Mouse (Mus musculus) spleen, adult 18-20 months (tissue): ENCODE measurements around the gene Gm17416.
A peak's percentile ranks its signal among the peaks of the same experiment; 100 is the strongest.

Source experiments
- DNase-seq, 2 experiments: peaks; one replicate each; pipeline ENCODE4 v3.0.0; 2022; ENCODE audit warnings: mixed read lengths in 2 of 2

Gene Gm17416

GRCm38 (mm10) chr2:152569038-152569437, at the start of gene Gm17416:
Gm17416 (plus strand) TSS chr2:152569338.
- DNase-seq, result no peak

GRCm38 (mm10) chr2:152539944-152540710, 29.0 kb upstream of the Gm17416 start, which contains the start of gene Defb29:
Defb29 (minus strand) TSS chr2:152540098.
- no peak for DNase-seq

- DNase-seq, result no peak
These were observed 27.2 kb upstream of the Gm17416 start for GRCm38 (mm10) chr2:152541979-152542378.

GRCm38 (mm10) chr2:152542897-152543296, 26.2 kb upstream of the Gm17416 start:
- no peak for DNase-seq

GRCm38 (mm10) chr2:152543478-152543877, 25.7 kb upstream of the Gm17416 start:
- no peak for DNase-seq

GRCm38 (mm10) chr2:152544691-152545090, 24.4 kb upstream of the Gm17416 start:
- DNase-seq, result no peak

DNA sequence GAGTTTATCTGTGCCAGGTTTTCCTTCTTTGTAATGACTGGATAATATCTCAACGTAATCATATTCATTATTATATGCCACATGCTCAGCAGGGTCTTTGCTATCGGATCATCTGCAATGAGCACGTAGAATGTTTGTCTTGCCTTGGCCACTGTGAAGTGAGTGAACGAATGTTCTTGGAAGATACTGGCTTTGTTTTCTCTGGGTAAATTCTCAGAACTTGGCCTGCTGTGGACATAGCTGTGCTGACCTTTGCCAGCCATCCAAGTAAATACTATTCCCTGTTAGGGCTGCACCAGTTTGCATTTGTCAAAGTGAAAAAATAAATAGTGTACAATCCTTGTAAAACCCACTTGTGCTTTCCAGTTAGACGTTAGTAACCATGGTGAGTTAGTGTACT, 21.0 kb upstream of the Gm17416 start:
- no peak for DNase-seq

DNA sequence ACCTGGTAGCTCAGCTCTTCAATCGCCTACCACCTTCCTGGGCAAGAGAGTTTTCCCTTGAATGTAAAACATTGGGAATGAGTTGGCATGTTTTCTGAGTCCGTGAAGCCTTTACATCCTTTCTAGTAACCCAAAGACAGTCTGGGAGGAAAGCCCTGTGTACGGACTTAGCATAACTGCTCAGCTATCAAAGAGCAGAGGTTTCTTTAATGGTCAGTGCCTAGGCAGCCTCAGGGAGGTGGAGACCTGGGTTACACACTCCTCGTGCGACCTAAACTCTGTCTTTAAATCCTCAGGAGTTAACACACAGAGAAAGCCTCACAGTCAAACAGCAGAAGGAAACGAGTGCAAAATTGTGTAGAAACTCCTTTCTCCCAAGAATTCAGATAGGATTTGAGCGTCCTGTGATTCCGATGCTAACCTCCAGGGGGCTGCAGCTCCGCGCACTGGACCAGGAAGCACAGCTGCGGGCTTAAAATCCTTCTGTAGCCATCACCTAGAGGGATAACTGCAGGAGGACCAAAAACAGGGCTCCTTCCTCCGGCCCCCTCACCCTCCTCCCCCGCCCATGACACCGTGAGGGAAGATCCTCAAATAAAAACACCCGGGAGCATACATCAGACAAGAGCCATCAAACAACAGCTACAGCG, 15.2 kb upstream of the Gm17416 start:
- DNase-seq, result peak in 1 of 2 experiments; percentile 15

DNA sequence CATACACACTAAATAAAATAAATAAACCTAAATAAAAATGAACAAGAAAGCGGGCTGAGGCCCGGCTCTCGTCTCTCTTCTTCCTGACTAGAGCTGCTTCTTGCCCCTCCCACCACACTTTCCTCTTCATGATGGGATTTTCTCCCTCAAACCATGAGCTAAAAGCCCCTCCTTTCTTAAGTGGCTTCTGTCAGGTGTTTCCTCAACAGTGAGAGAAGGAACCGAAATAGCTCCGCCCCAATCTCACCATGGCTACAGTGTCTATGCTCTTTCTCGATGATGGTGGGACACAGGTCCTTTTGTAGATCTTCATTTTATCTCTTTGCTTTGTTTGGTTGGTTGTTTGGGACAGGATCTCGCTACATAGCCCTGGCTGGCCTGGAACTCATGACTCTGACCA, 12.5 kb upstream of the Gm17416 start:
- no peak for DNase-seq

DNA sequence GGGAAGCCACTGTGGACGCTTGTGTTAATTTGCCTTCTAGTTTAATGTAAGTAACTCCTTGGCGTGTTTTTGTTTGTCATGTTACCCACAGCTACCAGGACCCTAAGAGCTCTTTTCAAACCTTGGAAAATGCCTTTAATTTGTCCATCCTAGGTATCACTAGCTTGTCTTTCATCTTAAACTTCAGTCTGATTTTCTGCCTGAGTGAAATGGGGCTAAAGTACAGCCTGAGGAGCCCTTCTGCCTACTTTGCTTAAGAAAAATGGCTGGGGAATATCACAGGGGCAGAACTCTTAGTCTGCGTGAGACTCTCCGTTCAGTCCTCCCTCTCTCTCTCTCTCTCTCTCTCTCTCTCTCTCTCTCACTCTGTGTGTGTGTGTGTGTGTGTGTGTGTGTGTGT, 743 bp downstream of the Gm17416 start:
- no peak for DNase-seq

GRCm38 (mm10) chr2:152570313-152570712, 1.2 kb downstream of the Gm17416 start:
- no peak for DNase-seq

DNA sequence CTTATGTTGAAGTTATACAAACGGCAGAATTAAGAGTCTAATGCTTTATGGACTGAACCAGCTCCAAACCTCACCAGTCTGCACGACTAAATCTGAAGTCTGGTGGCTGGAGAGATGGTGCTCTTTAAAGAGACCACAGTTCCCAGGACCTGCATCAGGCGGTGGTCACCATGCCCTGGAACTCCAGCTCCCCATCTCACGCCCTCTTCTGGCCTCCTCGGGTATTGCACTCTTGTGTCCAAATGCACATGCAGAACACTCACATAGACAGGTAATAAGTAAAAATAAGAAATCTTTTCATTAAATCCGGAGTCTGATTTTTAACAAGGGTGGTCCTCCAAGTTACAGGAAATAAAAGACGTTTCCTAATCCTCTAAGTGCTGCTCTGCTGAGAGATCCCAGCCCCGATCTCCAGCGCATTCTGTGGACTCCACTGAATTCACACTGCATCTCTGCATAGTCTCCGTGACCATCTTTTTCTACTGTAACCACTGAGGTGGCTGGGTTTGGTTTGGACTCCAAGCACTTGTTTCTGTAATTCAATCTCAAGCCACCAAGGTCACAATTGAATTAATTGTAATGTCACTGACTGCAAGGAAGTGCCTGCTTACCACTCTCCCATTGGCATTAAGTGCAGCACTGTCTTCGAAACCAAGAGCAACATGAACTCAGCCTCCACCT, 3.1 kb downstream of the Gm17416 start, which contains the start of gene Defb21:
Defb21 (plus strand) TSS at position 631 of the 681 bp plus-strand sequence.
- no peak for DNase-seq

DNA sequence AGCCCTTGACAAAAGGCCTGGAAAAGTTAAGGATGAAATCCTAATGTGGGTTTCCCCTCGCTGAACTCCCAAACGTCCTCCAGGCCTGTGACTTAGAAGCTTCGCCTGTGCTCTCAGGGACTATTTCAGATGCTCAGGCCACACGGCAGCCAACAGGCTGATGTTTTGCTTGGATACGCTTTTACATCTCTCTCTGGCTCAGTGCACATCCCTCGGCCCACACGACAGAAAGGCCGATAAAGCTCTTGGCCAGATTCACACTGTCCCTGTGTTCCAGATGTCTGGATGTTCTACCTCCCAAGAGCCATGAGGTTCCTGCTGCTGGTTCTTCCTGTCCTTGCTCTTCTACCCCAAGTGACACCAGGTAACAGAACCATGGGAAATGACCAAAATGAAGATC, 4.3 kb downstream of the Gm17416 start:
- DNase-seq, result no peak

- DNase-seq, result no peak
These were observed 11.0 kb downstream of the Gm17416 start, which contains the start of gene Defb19 for GRCm38 (mm10) chr2:152580107-152580506. Defb19 (minus strand) TSS chr2:152580312.

DNA sequence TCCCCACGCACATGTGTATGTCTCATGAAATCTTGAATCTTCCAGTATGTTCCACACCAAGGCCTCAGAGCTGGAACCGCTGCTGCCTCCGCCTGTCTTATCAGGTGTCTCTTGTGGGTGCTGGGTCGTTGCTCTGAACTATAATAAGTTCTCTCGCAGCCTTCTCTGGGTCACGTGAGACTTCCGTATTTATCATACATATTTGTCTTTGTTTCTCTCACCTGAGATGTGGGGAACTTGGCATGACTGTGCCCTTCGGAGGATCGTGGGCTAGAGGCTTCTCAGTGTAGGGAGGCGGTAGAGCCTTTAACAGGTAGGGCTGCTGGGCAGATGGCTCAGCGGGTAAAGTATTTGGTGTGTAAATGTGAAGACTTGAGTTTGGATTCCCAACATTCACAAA, 11.5 kb downstream of the Gm17416 start:
- DNase-seq, result no peak

DNA sequence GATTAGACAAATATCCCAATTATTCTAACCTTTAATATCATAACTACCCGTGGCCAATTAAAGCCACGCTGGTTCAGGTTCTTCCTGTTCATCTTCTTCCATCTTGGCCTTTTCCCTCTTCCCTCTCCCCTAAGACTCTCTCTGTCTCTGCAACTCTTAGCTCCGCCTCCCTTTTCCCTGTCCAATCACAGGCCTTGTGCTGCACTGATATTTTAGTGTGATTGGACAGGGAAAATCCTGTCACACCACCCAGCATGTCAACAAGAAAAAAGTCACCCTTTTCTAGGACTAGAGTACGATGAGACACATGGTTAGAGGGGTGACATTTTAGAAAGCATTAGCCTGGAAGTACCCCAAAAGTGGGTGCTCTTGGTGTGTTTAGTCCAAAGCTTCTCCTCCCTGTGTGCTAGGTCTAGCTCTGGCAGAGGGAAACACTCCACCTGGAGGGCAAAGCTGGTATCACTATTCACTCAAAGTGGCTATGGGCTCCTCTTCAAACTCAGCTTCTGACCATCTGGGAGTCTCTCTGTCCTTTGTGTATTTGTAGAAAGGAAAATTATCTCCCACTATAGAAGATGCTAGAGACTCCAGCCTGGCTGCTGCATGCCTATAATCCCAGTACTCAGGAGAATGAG, 17.9 kb downstream of the Gm17416 start:
- no peak for DNase-seq

DNA sequence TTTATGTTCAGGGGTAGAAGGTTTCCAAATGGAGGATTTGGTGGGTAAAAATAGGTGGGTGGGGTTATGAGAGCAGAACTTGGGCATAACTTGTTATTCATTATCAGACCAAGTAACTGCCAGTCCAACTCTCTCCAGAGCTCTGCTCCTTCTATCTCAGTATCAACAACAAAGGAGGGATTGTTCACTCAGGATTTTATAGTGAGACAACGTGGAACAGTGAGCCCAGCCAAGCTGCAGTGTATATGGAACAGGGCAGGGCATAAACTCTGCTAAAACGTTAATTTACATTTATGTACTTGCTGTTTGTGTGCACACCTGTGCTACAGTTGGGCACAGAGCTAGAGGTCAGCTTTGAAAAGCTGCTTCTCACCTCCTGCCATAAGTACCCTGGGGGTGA, 19.3 kb downstream of the Gm17416 start:
- DNase-seq, result no peak

DNA sequence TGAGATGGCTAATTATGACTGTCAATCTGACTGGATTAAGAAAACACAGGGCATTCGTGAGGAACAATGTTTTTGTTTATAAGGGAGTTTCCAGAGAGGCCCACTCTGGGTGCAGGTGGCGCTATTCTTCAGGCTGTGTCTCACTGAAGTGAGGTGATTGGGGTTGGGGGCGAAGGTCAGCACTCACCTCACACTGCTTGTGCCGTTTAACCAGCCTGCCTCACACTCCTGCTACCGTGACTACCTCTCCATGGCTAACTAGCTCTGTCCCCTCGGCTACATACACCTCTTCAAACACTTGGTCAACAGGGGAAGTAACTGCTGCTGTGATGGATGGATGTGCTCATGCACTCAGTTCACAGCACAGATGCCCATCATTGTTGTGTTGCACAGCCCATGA, 19.9 kb downstream of the Gm17416 start:
- no peak for DNase-seq

GRCm38 (mm10) chr2:152599299-152599698, 30.2 kb downstream of the Gm17416 start, which contains the start of gene Defb45:
Defb45 (minus strand) TSS chr2:152599399.
- DNase-seq, result no peak

GRCm38 (mm10) chr2:152600076-152600475, 30.9 kb downstream of the Gm17416 start:
- DNase-seq, result no peak

GRCm38 (mm10) chr2:152601275-152601960, 32.3 kb downstream of the Gm17416 start:
- no peak for DNase-seq

DNA sequence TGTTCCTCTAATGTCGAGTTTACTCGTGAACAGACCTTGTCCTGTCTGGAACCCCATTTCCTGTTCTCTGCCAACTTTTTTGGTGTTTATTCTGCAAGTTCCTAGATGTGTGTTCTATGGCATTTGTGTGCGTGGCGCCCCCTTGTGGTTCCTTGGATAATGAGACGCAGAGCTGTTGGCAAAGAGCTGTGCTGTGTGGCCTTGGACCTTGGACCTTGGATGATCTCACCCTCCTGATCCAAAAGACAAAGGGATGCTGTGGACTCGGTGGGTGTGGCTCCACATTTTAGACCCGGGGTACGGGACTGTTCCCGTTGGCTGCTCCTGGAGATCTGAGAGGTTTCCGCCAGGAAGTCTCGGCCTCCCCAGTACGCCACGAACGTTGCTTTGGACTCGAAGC, 34.9 kb downstream of the Gm17416 start, which contains the start of gene Defb36:
Defb36 (plus strand) TSS at position 271 of the 400 bp plus-strand sequence.
- DNase-seq, result peak in 1 of 2 experiments; percentile 28
